Mouse (Mus musculus) right cerebral cortex, postnatal 25 days (tissue): ENCODE measurements at regions not wholly inside any gene's neighbourhood (a gene's known extent, or its start where the extent isn't known, plus 50 kb on each side); places are given as distances from the start of the nearest gene placed in this dataset.

ENCODE experiments used
- DNase-seq: peaks from one replicate; pipeline ENCODE4 v3.0.0; 2022

GRCm38 (mm10) chr2:137393486-137393885 is 277.0 kb upstream of the Jag1 start:
- DNase-seq = no peak

DNA sequence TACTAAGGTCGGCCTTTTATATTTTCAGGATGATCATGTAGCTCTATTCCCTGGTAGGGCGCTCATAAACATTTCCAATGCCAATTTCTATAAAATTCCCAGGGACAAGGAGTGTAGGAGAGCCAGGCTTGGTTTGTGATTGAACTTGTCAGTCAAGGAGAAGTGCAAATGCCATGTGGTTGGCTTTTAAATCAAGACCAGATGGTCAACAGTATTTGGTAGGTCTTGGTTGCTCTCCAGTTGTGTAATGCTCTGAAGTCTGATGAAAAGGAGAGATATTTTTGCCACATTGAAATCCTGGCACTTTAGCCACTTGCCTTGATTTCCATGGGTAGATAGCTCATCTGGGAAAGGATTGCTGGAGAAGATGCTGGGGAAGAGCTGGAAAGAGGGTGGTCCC is 263.4 kb upstream of the Jag1 start:
- DNase-seq = no peak

DNA sequence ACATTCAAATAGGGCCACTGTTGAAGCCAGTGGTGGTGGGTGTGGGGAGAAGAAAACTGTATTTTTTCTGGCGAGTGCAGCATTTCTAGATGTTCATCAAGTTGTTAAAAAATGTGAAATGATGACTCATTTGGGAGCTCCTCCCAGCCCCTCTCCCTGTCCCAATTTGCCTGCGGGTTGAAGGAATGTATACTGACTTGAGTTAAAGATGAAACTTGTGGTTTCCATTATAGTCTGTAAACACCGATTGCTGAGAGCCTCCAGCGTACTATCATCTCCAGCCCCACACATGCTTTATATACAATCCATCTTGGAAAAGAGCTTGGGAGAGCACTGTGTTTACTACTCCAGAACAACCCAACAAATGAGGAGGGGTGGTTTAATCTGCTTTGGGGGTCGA is 258.9 kb upstream of the Jag1 start:
- no peak for DNase-seq

DNA sequence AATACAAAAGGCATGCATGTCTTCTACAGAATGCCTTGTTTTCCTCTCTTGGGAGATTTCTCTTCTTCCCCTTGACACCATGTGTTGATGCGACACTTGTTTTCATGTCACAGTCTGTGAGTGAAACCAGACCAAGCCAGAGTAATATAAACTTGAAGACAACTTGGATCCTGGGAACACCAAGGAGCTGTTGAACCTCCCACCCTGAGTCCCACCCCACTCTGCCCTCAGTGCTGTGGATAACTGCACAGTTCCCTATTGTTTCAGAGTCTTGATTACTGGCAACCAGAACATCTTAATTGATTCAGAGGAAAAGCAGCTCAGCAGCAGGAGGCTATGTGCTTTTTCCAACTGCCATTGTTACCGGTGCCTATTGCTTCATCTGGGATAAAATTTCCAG is 254.6 kb upstream of the Jag1 start:
- no peak for DNase-seq

- DNase-seq = no peak
Measured at GRCm38 (mm10) chr2:137363006-137363405, 246.6 kb upstream of the Jag1 start.

- DNase-seq = no peak
Measured at GRCm38 (mm10) chr2:137357181-137357738, 240.8 kb upstream of the Jag1 start.

DNA sequence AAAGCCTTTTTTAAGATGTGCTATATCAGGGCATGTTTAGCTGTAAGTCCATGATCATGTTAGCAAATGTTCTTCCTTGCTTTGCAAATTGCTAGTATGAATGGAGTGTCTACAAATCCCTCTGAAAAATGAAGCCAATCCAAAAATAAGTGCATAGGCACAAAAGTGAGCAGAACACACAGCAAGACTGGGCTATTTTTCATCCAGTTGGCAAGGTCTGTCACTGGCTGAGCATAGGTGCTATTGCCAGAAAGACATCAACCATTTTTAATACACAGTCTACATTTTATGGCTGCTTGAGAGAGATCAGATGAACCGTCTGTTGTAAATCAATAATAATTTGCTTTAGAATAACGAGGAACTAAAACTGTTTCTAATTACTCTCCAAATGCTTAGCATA is 227.3 kb upstream of the Jag1 start:
- DNase-seq = no peak

GRCm38 (mm10) chr2:137329995-137330394 is 213.6 kb upstream of the Jag1 start:
- no peak for DNase-seq

GRCm38 (mm10) chr2:137323445-137323844 is 207.0 kb upstream of the Jag1 start:
- DNase-seq = no peak

DNA sequence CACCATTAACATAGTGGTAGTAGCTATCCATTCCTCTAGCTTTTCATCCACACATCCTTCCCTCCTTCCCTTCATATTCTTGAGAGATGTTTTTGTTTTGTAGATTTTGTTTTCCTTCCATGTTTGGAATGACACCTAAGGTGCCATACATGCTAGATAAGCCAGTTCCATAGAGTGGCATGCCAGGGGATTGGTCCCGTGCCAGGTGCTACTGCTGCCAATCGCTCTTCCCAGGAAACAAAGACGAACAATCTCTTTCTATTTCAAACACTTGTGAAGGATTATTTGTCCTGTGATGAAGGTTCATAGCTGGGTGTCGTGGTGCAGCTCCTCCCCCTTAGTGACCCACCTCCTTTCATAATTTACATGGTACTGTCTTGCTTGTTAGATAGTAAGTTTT is 194.1 kb upstream of the Jag1 start:
- no peak for DNase-seq

DNA sequence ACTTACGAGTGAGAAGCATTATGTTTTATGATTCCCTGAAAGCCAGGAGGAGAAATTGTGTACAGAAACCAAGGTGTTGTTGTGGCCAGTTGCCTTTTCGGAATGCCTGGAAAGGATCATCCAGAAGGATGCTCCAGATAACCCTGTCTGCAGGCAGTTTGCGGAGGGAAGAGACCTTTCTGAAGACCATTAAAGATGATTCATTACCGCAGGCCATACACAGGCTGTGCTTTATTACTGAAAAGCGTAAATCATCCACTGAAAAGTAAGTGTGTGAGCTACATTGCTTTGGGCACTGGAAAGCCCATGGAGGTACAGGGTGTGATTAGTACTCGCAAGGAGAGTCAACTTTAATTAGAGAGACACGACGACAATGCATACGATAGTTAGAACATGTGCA is 191.7 kb upstream of the Jag1 start:
- DNase-seq = no peak

GRCm38 (mm10) chr2:137301474-137302267 is 185.2 kb upstream of the Jag1 start:
- DNase-seq = no peak

GRCm38 (mm10) chr2:137289231-137289630 is 172.8 kb upstream of the Jag1 start:
- no peak for DNase-seq

DNA sequence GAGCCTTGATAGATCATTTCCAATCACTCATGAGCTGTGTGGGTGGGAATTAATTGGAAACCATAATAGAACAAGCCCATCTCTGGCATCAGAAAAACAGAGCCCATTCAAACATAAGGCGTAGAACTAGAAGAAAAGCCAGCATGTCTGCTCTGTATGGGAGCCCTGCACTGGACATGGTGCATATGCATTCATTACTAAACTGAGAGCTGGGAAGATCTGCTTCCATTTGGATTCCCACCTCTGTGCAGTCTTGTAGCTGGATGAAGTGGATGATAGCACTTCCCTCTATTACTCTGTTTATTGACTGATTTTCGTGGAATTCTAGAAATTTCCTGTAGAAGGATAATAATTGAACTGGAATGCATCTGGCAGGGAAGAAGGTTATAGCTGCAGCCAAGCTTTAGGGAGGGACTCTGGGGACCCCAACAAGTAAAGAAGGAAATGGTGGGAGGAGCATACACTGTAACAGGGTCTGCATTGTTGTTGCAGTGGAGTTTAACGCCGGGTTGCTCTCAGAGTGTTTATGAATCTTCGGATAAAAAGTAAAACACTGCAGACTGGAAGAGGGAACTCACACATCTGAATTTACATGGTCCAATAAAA is 155.2 kb upstream of the Jag1 start:
- DNase-seq = no peak

DNA sequence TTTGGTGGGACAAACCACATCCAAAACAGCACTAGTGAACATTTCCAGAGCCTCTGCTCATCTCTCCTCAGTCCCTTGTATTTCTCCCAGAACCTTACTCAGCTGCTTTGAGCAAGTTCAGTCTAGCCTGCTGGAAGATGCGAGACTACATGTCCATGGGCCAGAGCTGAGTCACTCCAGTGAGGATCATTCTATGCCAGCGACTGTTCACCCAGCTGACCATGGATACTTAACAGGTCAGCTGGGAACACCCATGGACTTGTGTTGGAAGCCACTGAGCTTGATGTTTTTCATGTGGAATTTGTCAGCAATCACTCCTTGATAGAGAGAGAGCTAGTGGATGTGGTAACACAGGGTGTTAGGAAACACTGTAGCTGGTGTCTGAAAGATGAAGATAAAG is 146.5 kb upstream of the Jag1 start:
- no peak for DNase-seq

DNA sequence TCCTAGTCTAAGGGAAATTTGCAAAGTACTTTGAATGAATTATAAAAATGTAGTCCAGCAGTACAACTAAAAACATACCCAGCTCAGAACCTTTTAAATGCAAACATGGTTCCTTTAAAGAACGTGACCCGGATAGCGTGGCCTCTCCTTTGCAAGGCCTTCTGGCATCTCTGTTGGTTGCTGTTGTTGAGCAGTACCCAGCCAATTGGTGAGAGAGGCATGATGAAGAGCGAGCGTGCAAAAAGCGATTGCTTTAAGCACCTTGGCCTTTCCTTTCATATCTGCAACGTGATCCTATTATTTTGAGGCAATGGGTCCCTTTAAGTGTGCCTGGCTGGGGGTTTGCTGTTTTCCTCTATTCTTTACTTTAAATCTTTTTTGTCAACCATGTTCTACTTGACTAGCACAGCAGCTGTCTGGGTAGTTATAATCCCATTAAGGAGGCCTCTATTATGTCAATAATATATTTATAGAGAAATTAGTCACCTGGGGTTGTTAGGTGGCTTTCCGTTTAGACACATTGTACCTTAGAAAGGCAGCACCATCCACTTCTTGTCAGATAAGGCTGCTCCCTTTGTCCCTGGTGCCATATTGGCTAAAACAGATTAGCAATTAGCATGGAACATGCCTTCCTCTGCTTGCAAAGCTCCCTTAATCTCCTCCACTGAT is 141.5 kb upstream of the Jag1 start:
- no peak for DNase-seq

GRCm38 (mm10) chr2:137247931-137248330 is 131.5 kb upstream of the Jag1 start:
- DNase-seq = no peak

DNA sequence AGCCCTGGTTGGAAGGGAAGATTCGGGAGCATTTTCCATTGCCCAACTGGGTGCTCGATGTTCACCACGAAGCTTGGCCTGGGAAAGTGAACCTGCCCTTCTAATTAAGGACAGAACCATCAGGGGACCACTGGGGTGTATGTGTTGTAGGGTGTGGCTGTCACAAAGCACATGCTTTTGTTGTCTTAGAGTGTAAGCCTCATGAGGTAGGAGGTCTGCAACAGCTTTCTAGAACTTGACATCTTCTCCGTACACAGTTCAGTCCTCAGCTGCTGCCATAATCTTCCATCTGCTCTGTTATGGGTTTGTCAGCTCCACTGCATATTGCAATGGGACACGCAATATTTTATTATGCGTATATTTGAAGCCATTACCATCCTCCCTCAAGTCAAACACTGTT is 127.9 kb upstream of the Jag1 start:
- no peak for DNase-seq

DNA sequence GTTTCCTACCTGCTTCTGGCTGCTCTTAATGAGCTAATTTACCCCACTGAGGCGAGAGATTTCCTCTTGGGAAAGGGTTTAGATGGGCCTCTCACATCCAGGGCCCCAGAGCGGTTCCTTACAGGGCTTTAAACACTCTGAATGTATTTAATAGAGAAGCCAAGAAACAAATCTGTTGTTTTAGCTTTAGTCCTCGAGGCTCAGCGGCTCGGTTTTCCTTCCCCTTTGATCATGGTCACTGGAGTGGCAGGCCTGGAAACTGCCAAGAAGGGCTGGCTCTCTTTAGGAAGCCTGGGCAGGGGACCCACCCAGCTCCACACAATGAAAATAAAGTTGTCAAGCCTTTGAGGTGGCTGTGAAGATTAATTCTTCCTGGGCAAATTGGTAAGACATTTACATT is 127.5 kb upstream of the Jag1 start:
- no peak for DNase-seq

- DNase-seq = no peak
Measured at GRCm38 (mm10) chr2:137236961-137237360, 120.5 kb upstream of the Jag1 start.

DNA sequence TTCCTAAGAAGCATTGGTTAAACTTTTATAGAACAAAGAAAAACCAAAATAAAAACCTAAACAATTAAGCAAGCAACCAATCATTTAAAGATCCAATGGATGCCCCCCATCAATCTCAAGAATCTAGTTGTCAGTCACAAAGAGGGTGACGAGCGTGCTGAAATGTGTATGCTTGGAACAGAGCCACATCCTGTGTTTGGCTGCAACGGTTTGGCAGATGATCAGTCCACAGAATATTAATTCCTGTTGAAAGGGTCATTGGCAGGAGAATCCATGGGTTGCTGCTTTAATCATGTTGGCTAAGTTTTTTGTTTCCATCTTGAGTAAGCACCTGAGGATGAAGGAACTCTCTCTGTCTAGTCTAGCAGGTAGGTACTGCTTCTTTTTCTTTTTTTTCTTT is 117.5 kb upstream of the Jag1 start:
- no peak for DNase-seq

GRCm38 (mm10) chr2:137231161-137231560 is 114.7 kb upstream of the Jag1 start:
- DNase-seq = no peak

DNA sequence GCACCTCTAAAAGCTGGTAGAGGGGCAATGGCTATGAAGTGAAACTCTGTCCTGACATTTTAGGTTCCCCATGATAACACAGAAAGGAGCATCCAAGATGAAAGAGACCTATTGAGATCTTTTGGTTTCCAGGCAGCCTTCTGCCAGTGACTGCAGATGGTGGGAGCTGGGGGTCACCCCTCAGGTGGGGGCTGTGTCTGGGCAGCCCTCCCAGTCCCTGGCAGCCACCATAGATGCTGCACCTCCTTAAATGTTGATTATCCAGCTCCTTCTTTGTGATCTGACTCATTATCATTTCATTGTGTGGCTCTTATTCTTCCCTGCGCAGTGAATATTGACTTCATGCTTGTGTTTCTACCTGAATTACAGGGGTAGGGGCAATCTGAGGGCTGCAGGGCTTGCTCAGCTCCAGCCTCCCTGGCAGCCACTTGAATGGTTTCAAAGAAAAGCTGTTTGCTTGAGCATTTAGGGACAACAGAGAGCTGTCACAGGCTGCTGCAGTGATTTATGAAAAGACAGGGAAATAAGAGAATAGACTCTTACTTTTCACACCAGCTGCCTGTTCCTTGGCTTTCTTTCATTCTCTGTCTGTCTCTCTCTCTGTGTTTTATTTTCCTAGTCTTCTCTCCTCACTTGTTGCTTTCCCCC is 113.1 kb upstream of the Jag1 start:
- DNase-seq = no peak

DNA sequence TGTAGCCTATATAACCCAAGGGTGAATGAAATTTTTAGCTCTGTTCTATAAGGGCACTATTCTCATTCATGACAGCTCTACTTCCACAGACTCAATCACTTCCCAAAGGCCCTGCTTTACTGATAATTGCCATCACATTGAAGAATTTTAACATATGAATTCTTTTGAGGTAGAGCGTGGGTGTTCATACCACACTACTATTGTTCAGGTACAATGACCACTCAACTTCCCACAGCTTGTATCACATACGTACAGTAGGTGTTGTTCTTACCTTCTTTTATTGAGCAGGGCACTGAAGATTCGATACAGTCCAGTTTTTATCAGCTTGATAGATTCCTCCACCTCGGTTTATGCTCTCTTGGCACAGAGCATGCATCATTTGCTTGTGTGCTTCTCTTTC is 111.1 kb upstream of the Jag1 start:
- no peak for DNase-seq
